Mouse (Mus musculus): ENCODE results near the gene Rec114.

- no peak for TF ChIP-seq POLR2A (IDR thresholded peaks at IDR 0.05; ENCODE audit: low read depth, low read length)
- TF ChIP-seq CTCF (IDR thresholded peaks at IDR 0.05; ENCODE audit: borderline replicate concordance, insufficient read depth, low read length) = 0 out of 2 replicates have a peak, but pooled peaks have one; percentile 3
These were observed 87.4 kb downstream of the Rec114 start for GRCm38 (mm10) chr9:58656396-58656795.
